Mouse (Mus musculus) gastrocnemius, postnatal 36 days (tissue): ENCODE measurements around the gene Exosc10. TPM values are rescaled to one million over a fixed set of nuclear protein-coding genes. Genes with fewer than 3 reads are reported as not detected.

Experiments used
- DNase-seq, 2 experiments: peaks; one replicate each; pipeline ENCODE4 v3.0.0; 2022
- intact Hi-C: fragments of 180-260 bp; cut with DNase I; formaldehyde crosslinking; loops from one replicate; pipeline ENCODE4 v1.15.1; 2025
- total RNA-seq, 2 experiments: library from RNA; stranded (reverse); gene quantifications; 2 replicates each; pipeline ENCODE4 v1.2.3; 2021

The Exosc10 gene
- total RNA-seq, 2 experiments from 2014 or later, result 16.8 to 21.5 TPM

GRCm38 (mm10) chr4:148570138-148570537, 11.9 kb downstream of the Exosc10 start:
- DNase-seq, result no peak
- intact Hi-C loops, result no loop called here

GRCm38 (mm10) chr4:148570693-148571295, 12.6 kb downstream of the Exosc10 start:
- no peak for DNase-seq
- intact Hi-C loops, result no loop called here

- intact Hi-C loops, result loop anchor here (2.0 kb wide), 1 partner anchor 26 kb away; no protein-coding TSS in a partner anchor
- DNase-seq, result no peak
Measured at GRCm38 (mm10) chr4:148573222-148573621, 15.0 kb downstream of the Exosc10 start.

GRCm38 (mm10) chr4:148580765-148581164, 22.5 kb downstream of the Exosc10 start:
- intact Hi-C loops, result no loop called here
- no peak for DNase-seq

- DNase-seq, result no peak
- intact Hi-C loops, result no loop called here
Measured at GRCm38 (mm10) chr4:148581422-148581821, 23.2 kb downstream of the Exosc10 start.

GRCm38 (mm10) chr4:148583257-148583656, 25.0 kb downstream of the Exosc10 start:
- intact Hi-C loops, result no loop called here
- no peak for DNase-seq

GRCm38 (mm10) chr4:148586648-148587047, 28.4 kb downstream of the Exosc10 start:
- intact Hi-C loops, result no loop called here
- DNase-seq, result no peak

GRCm38 (mm10) chr4:148588793-148589192, 30.6 kb downstream of the Exosc10 start:
- no peak for DNase-seq
- intact Hi-C loops, result no loop called here

GRCm38 (mm10) chr4:148589565-148589964, 31.3 kb downstream of the Exosc10 start:
- no peak for DNase-seq
- intact Hi-C loops, result no loop called here

GRCm38 (mm10) chr4:148590421-148591170, 32.4 kb downstream of the Exosc10 start:
- DNase-seq, result no peak
- intact Hi-C loops, result no loop called here

- peak; percentile 93 to 98 for DNase-seq
- intact Hi-C loops, result no loop called here
Measured at GRCm38 (mm10) chr4:148591171-148591630, 33.0 kb downstream of the Exosc10 start, which contains the start of gene Srm. Srm (plus strand) TSS chr4:148591503.

- intact Hi-C loops, result no loop called here
- DNase-seq, result no peak
Measured at GRCm38 (mm10) chr4:148591637-148592380, 33.6 kb downstream of the Exosc10 start.

GRCm38 (mm10) chr4:148593996-148594395, 35.8 kb downstream of the Exosc10 start:
- DNase-seq, result no peak
- intact Hi-C loops, result no loop called here

- intact Hi-C loops, result no loop called here
- no peak for DNase-seq
Measured at GRCm38 (mm10) chr4:148595916-148596315, 37.7 kb downstream of the Exosc10 start.

- intact Hi-C loops, result no loop called here
- DNase-seq, result no peak
Measured at GRCm38 (mm10) chr4:148596731-148597130, 38.5 kb downstream of the Exosc10 start.

GRCm38 (mm10) chr4:148598826-148599225, 40.6 kb downstream of the Exosc10 start:
- DNase-seq, result no peak

GRCm38 (mm10) chr4:148600316-148600715, 42.1 kb downstream of the Exosc10 start:
- intact Hi-C loops, result no loop called here
- DNase-seq, result peak in 1 of 2 experiments; percentile 3

More at GRCm38 (mm10) chr4:148598826-148599225, 40.6 kb downstream of the Exosc10 start:
- intact Hi-C loops, result no loop called here

GRCm38 (mm10) chr4:148601871-148602270, 43.6 kb downstream of the Exosc10 start:
- intact Hi-C loops, result no loop called here
- no peak for DNase-seq

- DNase-seq, result no peak
- intact Hi-C loops, result no loop called here
Measured at GRCm38 (mm10) chr4:148602357-148603120, 44.3 kb downstream of the Exosc10 start, which contains the start of gene Masp2. Masp2 (plus strand) TSS chr4:148602554.
